Mouse (Mus musculus): ENCODE results near the gene Awat2.

DNA sequence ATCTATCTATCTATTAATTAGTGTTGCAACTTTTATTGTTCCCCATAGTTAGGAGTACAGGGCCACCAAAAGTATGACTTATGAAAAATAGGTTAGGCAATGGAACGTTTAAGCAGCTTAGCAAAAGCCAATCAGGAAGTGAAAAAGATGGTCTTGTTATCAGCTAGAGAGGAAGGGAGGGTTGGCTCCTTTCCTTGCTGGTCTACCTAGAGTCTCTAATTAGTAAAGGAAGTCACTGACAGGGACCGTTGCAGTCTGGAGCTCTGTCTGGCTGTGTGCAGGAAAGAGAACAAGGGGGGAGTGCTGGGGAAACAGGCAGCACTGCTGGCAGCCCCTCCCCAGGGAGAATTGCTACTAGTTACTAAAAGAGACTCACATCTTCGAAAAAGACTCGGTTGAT, 25.5 kb upstream of the Awat2 start:
- no peak for TF ChIP-seq CTCF (IDR thresholded peaks at IDR 0.05; ENCODE audit: insufficient read depth, low read length)
- TF ChIP-seq POLR2A (IDR thresholded peaks at IDR 0.05; ENCODE audit: borderline replicate concordance, extremely low read depth, low read depth, low read length), result no peak

Data from lung, adult 2 months (tissue).